Mouse (Mus musculus): ENCODE data around the gene Ranbp3l. TPM values are rescaled to one million over a fixed set of nuclear protein-coding genes. Genes with fewer than 3 reads are reported as not detected.

Ranbp3l gene
- polyA plus RNA-seq (2012; rRNA removed) = 10.3 and 10.5 TPM in 2 replicates

GRCm38 (mm10) chr15:8967573-8968228, at the start of gene Ranbp3l:
Gene Ranbp3l, plus strand, starts transcription at chr15:8967949.
- no peaks in the 10 kb centered on the region for H3K4me1 ChIP-seq (ENCODE audit: control insufficient read depth, insufficient read depth, low read length)
- H3K4me3 ChIP-seq (ENCODE audit: insufficient read depth, low read length) = peak within 1 kb of the TSS; percentile 37
- no peak within 1 kb of the TSS for H3K27ac ChIP-seq (ENCODE audit: insufficient read depth, low read length)
- no peak for TF ChIP-seq CTCF (IDR thresholded peaks at IDR 0.05; ENCODE audit: extremely low read depth, insufficient read depth, low read length)
- no peak for TF ChIP-seq POLR2A (IDR thresholded peaks at IDR 0.05; ENCODE audit: extremely low read depth, insufficient read depth, low read length)

DNA sequence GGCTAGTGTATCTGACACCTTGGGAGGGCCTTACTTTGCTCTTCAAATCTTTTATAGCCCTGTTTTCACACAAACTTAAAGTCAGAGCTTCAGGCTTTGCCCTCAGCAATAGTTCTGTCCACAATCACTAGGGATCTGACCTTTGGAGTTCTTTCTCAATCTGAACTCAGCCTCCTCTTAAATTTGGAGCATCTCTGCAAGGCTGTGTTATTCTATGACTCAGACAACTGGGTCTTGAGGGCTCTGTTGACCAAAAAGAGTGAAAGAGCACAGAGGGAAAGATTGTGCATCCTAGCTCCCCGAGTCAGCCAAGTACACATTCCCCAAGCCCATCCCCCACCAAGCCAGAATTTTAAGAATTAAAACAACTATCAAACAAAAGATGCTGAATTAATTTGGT, 37.7 kb upstream of the Ranbp3l start:
- no peak overlapping the region for H3K4me3 ChIP-seq (ENCODE audit: insufficient read depth, low read length)
- H3K4me1 ChIP-seq (ENCODE audit: control insufficient read depth, insufficient read depth, low read length) = no peaks in the 10 kb centered on the region
- TF ChIP-seq CTCF (IDR thresholded peaks at IDR 0.05; ENCODE audit: extremely low read depth, insufficient read depth, low read length) (no peak), POLR2A (IDR thresholded peaks at IDR 0.05; ENCODE audit: extremely low read depth, insufficient read depth, low read length) (no peak)
- no peak overlapping the region for H3K27ac ChIP-seq (ENCODE audit: insufficient read depth, low read length)

DNA sequence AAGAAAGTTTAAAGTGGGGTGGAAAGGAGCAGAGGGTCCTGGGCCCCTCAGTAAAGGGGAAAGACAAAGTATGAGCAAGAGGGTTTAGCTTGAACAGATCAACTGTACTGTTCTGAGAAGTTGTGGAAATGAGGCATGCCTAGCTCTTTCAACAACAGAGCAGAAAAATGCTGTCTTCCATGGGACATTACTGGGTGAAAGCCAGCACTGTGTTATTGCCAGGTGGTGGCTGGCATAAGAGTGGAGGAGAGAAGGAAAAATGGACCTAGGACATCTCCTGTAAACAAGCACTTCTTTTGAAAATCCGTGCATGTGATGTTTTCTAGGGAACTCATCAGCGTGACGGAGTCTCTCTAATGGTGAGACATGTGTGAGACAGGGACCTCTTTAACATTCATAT, 30.8 kb upstream of the Ranbp3l start:
- no peak overlapping the region for H3K27ac ChIP-seq (ENCODE audit: insufficient read depth, low read length)
- TF ChIP-seq CTCF (IDR thresholded peaks at IDR 0.05; ENCODE audit: extremely low read depth, insufficient read depth, low read length) = no peak
- no peak for TF ChIP-seq POLR2A (IDR thresholded peaks at IDR 0.05; ENCODE audit: extremely low read depth, insufficient read depth, low read length)
- no peaks in the 10 kb centered on the region for H3K4me1 ChIP-seq (ENCODE audit: control insufficient read depth, insufficient read depth, low read length)
- no peak overlapping the region for H3K4me3 ChIP-seq (ENCODE audit: insufficient read depth, low read length)

GRCm38 (mm10) chr15:8940861-8941260, 26.9 kb upstream of the Ranbp3l start:
- H3K27ac ChIP-seq (ENCODE audit: insufficient read depth, low read length) = no peak overlapping the region
- TF ChIP-seq CTCF (IDR thresholded peaks at IDR 0.05; ENCODE audit: extremely low read depth, insufficient read depth, low read length) = no peak
- TF ChIP-seq POLR2A (IDR thresholded peaks at IDR 0.05; ENCODE audit: extremely low read depth, insufficient read depth, low read length) = no peak
- H3K4me3 ChIP-seq (ENCODE audit: insufficient read depth, low read length) = no peak overlapping the region
- no peaks in the 10 kb centered on the region for H3K4me1 ChIP-seq (ENCODE audit: control insufficient read depth, insufficient read depth, low read length)

DNA sequence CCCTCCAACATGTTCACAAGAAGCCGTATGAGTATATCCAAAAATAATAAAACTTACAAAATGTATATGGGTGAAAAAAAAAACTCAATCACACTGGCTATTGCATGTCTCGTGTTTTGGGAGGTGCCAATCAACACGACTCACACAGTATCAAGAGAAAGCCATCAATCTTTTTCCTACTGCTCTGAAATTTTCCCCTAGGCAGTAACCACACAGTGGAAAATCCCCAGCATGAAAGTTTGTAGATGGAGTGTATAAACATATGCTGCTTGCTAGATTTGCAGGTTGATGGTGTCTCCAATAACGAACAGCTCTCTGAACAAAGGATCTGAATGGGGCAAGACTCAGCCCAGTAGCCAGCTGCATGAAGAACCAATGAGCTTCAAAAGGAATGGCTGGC, 16.9 kb upstream of the Ranbp3l start:
- Histone ChIP-seq H3K4me1 (ENCODE audit: control insufficient read depth, insufficient read depth, low read length) (no peaks in the 10 kb centered on the region), H3K4me3 (ENCODE audit: insufficient read depth, low read length) (no peak overlapping the region), H3K27ac (ENCODE audit: insufficient read depth, low read length) (no peak overlapping the region)
- TF ChIP-seq CTCF (IDR thresholded peaks at IDR 0.05; ENCODE audit: extremely low read depth, insufficient read depth, low read length) = no peak
- no peak for TF ChIP-seq POLR2A (IDR thresholded peaks at IDR 0.05; ENCODE audit: extremely low read depth, insufficient read depth, low read length)

DNA sequence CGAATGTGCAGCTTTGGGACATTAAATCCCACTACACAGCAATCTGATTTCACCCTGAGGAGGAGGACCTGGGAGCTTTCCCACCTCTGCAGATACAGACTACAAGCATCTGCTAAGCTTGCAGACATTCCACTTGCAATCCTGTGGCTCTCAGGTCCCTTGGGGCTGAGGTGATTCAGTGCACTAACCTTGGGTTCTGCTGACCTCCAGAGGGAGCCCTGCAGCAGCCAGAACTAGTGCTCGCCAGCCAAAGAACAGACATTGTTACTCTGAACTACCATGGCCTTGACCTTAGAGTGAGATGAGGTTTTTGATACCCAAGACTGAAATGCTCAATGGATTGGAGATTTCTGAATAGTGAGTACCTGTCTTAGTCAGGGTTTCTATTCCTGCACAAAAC, 4.4 kb upstream of the Ranbp3l start:
- Histone ChIP-seq H3K4me1 (ENCODE audit: control insufficient read depth, insufficient read depth, low read length) (no peaks in the 10 kb centered on the region), H3K27ac (ENCODE audit: insufficient read depth, low read length) (no peak overlapping the region), H3K4me3 (ENCODE audit: insufficient read depth, low read length) (no peak overlapping the region)
- TF ChIP-seq POLR2A (IDR thresholded peaks at IDR 0.05; ENCODE audit: extremely low read depth, insufficient read depth, low read length) (no peak), CTCF (IDR thresholded peaks at IDR 0.05; ENCODE audit: extremely low read depth, insufficient read depth, low read length) (no peak)

DNA sequence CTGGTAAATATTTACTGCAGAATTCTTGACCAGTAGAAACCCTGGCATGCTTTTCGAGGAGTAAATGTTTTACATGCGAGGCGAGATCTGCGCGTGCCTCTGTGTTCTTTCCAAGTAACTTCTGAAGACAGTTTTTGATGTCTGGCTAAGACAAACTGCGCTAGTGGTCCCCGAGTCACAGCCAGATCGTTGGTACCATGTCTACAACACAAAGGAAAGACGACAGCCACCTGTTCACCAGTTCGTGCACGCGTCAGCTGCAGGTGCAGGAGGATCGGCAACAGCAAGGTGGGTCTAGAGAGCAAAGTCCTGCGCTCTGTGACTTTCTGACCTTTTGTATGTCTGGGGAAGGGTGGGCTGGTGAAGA, 463 bp downstream of the Ranbp3l start:
- H3K4me1 ChIP-seq (ENCODE audit: control insufficient read depth, insufficient read depth, low read length) = no peaks in the 10 kb centered on the region
- no peak overlapping the region for H3K27ac ChIP-seq (ENCODE audit: insufficient read depth, low read length)
- H3K4me3 ChIP-seq (ENCODE audit: insufficient read depth, low read length) = peak overlapping the region; percentile 37
- no peak for TF ChIP-seq CTCF (IDR thresholded peaks at IDR 0.05; ENCODE audit: extremely low read depth, insufficient read depth, low read length)

- TF ChIP-seq CTCF (IDR thresholded peaks at IDR 0.05; ENCODE audit: extremely low read depth, insufficient read depth, low read length) (no peak), POLR2A (IDR thresholded peaks at IDR 0.05; ENCODE audit: extremely low read depth, insufficient read depth, low read length) (no peak)
- Histone ChIP-seq H3K4me3 (ENCODE audit: insufficient read depth, low read length) (no peak overlapping the region), H3K4me1 (ENCODE audit: control insufficient read depth, insufficient read depth, low read length) (no peaks in the 10 kb centered on the region), H3K27ac (ENCODE audit: insufficient read depth, low read length) (no peak overlapping the region)
Observed at GRCm38 (mm10) chr15:8969061-8969635, 1.4 kb downstream of the Ranbp3l start.

- Histone ChIP-seq H3K27ac (ENCODE audit: insufficient read depth, low read length) (no peak overlapping the region), H3K4me3 (ENCODE audit: insufficient read depth, low read length) (no peak overlapping the region), H3K4me1 (ENCODE audit: control insufficient read depth, insufficient read depth, low read length) (no peaks in the 10 kb centered on the region; the same call in 1 of the 2 replicates)
- TF ChIP-seq POLR2A (IDR thresholded peaks at IDR 0.05; ENCODE audit: extremely low read depth, insufficient read depth, low read length) = no peak
- no peak for TF ChIP-seq CTCF (IDR thresholded peaks at IDR 0.05; ENCODE audit: extremely low read depth, insufficient read depth, low read length)
Observed at GRCm38 (mm10) chr15:8991211-8991610, 23.5 kb downstream of the Ranbp3l start.

Measured in cortical plate, adult 2 months (tissue).